Mouse (Mus musculus) cerebellum, adult (tissue): ENCODE results near the gene Slc22a12.
A peak's percentile ranks its signal among the peaks of the same experiment; 100 is the strongest.

Experiments used
- ATAC-seq: cut with Nextera tagmentation; 2 replicates; pipeline ENCODE4 v1.9.2; 2017; ENCODE audit warnings: mild to moderate bottlenecking, moderate library complexity, mixed read lengths; ENCODE audit not compliant: insufficient number of reproducible peaks, low FRiP score, low TSS enrichment

The Slc22a12 gene

GRCm38 (mm10) chr19:6496462-6497149, 46.2 kb downstream of the Slc22a12 start:
- ATAC-seq: no peak

- no peak for ATAC-seq
These were observed 47.1 kb downstream of the Slc22a12 start for GRCm38 (mm10) chr19:6495714-6496113.

DNA sequence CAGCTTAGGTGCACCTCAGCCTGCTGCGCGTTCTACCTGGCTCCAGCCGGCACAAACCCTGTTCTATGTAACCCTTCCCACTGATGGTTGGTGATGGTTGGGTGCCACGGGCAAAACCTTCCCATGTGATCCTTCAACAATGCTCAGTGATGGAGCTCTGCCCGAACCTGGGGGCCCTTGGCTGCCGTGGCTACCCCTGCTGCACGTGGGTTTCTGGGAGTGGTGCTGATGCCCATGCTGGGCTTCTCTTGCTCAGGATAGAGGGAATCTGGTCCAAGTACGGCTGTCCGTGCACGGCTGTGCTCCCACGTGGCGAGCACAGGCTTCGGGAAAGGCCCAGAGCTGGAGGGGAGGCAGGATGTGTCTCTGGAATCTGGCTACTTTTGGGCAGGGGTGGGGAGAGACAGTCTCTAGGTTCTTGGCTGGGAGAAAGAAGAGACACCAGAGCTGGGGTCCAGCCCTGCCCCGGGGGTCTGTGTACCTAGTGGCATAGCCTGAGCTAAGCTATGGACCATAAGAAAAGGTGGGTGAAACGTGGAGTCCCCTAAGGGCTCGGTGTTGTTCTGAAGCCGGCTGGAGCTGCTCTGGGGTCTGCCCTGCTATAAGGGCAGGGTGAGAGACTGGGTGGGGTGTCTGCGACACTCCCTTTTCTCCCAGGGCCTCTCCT, 48.2 kb downstream of the Slc22a12 start:
- ATAC-seq: no peak

DNA sequence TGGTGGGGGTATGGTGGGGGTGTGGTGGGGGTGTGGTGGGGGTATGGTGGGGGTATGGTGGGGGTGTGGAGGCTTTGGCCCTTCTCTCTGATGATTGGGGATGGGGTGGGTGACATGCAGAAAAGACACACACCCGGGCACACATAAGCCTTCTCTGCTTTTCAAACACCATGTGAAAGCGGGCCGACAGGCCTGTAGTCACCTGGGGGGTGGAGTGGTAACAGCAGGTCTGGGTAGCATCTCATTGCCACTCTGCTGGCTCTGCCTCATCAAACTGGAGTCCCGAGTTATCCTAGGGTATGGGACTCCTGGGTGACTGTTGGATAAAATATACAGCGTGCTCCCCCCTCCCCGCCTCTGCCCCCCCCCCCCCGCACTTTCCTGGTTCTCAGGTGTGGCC, 48.8 kb downstream of the Slc22a12 start:
- ATAC-seq: no peak

- ATAC-seq: no peak
These were observed 49.6 kb downstream of the Slc22a12 start for GRCm38 (mm10) chr19:6493219-6493618.

GRCm38 (mm10) chr19:6492124-6492523, 50.7 kb downstream of the Slc22a12 start:
- peak; percentile 24; the same call in 1 of the 2 replicates for ATAC-seq

DNA sequence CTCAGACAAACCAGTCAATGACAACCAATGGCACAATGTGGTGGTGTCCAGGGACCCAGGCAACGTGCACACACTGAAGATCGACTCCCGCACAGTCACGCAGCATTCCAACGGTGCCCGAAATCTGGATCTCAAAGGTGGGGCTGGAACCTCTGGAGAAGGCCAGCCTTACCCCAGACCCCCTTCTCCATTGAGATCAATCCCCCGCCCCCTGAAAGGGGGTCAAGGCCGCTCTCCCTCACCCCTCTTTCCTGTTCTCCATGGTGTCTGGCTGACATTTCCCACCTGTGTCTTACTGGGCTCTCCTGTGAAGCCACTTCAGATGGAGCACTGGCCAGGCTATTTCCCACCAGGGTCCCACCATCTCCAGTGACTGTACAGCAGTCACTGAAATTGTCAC, 51.3 kb downstream of the Slc22a12 start:
- no peak for ATAC-seq

- peak; percentile 8; the same call in 1 of the 2 replicates for ATAC-seq
These were observed 53.8 kb downstream of the Slc22a12 start for GRCm38 (mm10) chr19:6489030-6489429.
